Mouse (Mus musculus) megakaryocyte, embryonic 14.5 days (primary cell): Measurements from ENCODE around the gene Slc35g2.

Experiments used
- FLI1 ChIP-seq: IDR thresholded peaks from 2 replicates; pipeline ENCODE4 v1.6.1; 2012; ENCODE audit warnings: low read length, inconsistent platforms, mixed read lengths
- GATA1 ChIP-seq: IDR thresholded peaks from 3 replicates; pipeline ENCODE4 v1.6.1; 2012; ENCODE audit warnings: mixed read lengths, low read length, inconsistent platforms, borderline replicate concordance

DNA sequence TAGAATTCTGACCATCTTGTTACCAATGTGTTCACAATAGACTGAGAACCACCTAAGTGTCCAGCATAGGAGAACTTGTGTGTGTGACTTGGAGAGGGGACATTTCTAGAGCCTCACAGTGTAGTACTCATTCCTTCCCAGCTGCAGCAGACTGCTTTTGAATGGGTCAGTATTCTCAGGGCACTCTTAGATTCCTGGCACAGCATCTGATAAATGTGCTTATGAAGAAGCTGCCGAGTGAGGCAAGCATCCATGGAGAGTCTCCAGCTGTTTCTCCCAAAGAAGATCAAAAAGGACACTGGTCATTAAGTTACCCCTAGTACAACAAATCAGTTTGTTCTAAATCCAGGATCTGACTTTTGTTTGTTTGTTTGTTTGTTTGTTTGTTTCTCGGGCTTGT, 2.4 kb upstream of the Slc35g2 start:
- TF ChIP-seq GATA1 (no peak), FLI1 (no peak)
